Mouse (Mus musculus) olfactory bulb, adult 2 months (tissue): ENCODE data around the gene 4930412O13Rik.

Experiments
- CTCF ChIP-seq: fragments of 200-500 bp; IDR thresholded peaks from 2 replicates; pipeline ENCODE4 v1.5.1; 2012; ENCODE audit warnings: low read depth, mild to moderate bottlenecking, low read length, moderate library complexity; ENCODE audit not compliant: insufficient read depth
- POLR2A ChIP-seq: fragments of 200-500 bp; IDR thresholded peaks from 2 replicates; pipeline ENCODE4 v1.6.1; 2012; ENCODE audit warnings: mild to moderate bottlenecking, low read depth, low read length, moderate library complexity; ENCODE audit not compliant: insufficient read depth

- TF ChIP-seq POLR2A = no peak
- no peak for TF ChIP-seq CTCF
These were observed 9.3 kb upstream of the 4930412O13Rik start for GRCm38 (mm10) chr2:9871798-9872197.
